Mouse (Mus musculus) embryo, embryonic 9.5 days (tissue): ENCODE measurements at regions not wholly inside any gene's neighbourhood (a gene's known extent, or its start where the extent isn't known, plus 50 kb on each side); places are given as distances from the start of the nearest gene placed in this dataset.

Experiments
- DNase-seq: peaks from one replicate; pipeline ENCODE4 v3.0.0-alpha.2; 2017; ENCODE audit errors: extremely low spot score

DNA sequence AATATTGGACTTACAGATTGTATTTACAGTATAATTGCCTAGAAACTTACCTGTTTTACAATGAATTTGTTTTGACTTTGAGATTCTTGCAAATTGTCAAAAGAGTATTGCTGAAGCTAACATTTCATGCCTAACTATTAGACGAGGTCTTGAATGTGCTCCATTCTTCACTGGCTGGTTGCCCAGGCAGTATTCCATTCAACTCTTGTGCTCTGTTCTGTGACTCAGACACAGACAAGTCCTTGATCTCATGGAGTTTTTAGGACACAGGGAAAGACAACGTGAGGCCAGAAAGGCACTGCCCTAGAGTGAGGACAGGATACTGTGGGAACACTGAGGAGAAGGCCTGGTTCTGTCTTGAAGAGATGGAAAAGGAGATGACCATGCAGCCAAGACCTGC lies 57.0 kb upstream of the Mpp6 start:
- no peak for DNase-seq

GRCm38 (mm10) chr6:50054233-50054632 lies 55.8 kb upstream of the Mpp6 start:
- no peak for DNase-seq

DNA sequence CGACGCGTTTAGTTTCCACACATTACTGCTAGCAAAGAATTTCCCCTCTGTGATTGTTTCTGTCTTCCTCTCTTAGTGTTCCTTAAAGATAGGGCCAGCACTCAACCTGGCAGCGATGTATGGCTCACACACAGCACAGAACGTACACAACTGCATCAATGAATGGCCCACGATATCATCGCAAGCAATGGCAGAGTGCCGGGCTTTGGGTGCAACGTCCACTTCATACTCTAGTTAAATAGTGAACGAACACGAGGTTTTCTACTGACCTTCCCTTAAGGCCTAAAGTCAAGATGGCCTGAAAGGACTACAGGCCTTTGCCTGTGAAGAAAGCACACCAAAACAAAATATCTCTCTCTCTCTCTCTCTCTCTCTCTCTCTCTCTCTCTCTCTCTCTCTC lies 51.4 kb upstream of the Mpp6 start:
- no peak for DNase-seq

DNA sequence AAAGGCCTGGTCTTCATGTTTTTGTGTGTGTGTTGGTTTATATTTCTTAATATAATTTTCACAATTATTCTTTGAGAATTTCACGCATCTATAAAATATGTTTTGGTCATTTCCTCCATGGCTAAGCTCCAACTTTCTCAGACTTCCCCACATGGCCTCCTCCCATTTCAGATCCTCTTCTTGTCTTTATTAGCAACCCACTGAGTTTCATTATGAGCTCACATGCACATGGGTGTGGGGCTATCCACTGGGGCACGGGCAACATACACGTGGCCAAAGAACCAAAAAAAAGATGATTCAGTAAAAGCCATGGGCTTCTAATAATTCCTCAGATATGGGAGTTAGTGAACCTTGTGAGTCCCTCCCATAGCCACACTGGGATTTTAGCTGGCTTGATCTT lies 50.1 kb upstream of the Mpp6 start:
- no peak for DNase-seq
